Mouse (Mus musculus): Measurements from ENCODE around the gene Olfr560.
A peak's percentile ranks its signal among the peaks of the same experiment; 100 is the strongest.

The Olfr560 gene

GRCm38 (mm10) chr7:102759266-102759665, at the start of gene Olfr560, which contains the start of gene Olfr78:
Olfr560 (minus strand) TSS chr7:102759366.
Olfr78 (minus strand) TSS chr7:102759471.
- DNase-seq: no peak

- DNase-seq: no peak
These were observed 44.0 kb upstream of the Olfr560 start, which contains the start of gene Olfr564 for GRCm38 (mm10) chr7:102803180-102803579. Olfr564 (plus strand) TSS chr7:102803480.

GRCm38 (mm10) chr7:102770921-102771320, 11.8 kb upstream of the Olfr560 start, which contains the start of gene Olfr561:
Olfr561 (plus strand) TSS chr7:102771221.
- no peak for DNase-seq

- DNase-seq: peak in 1 of 2 experiments; percentile 2
These were observed 7.1 kb downstream of the Olfr560 start for GRCm38 (mm10) chr7:102752086-102752485.

- no peak for DNase-seq
These were observed 21.5 kb downstream of the Olfr560 start for GRCm38 (mm10) chr7:102737705-102738104.

GRCm38 (mm10) chr7:102733793-102734192, 25.4 kb downstream of the Olfr560 start:
- DNase-seq: no peak

- no peak for DNase-seq
These were observed 31.8 kb downstream of the Olfr560 start, which contains the start of gene Olfr559 for GRCm38 (mm10) chr7:102727391-102727790. Olfr559 (minus strand) TSS chr7:102727491.

GRCm38 (mm10) chr7:102718970-102719369, 40.2 kb downstream of the Olfr560 start, which contains the start of gene Olfr33:
Olfr33 (minus strand) TSS chr7:102719070.
- DNase-seq: no peak

- no peak for DNase-seq
These were observed 57.3 kb downstream of the Olfr560 start, which contains the start of gene Olfr558 for GRCm38 (mm10) chr7:102701915-102702314. Olfr558 (plus strand) TSS chr7:102702215.
